Mouse (Mus musculus) liver, postnatal 0 days (tissue): ENCODE measurements around the gene Gtf2f1. TPM values are rescaled to one million over a fixed set of nuclear protein-coding genes. Genes with fewer than 3 reads are reported as not detected.
"Not testable (repeated sequence)": the region's sequence is repeated elsewhere in the genome, so short reads cannot be mapped to it uniquely, and the experiment has no call there.

Source experiments
- ATAC-seq: fragments of 200-750 bp; cut with Nextera tagmentation; 2 replicates; pipeline ENCODE4 v1.8.0; 2017; ENCODE audit warnings: mild to moderate bottlenecking, moderate library complexity
- DNase-seq: peaks from one replicate; pipeline ENCODE4 v3.0.0-alpha.2; 2016
- H3K27ac ChIP-seq: fragments of 300-500 bp; sonication (generic); 2 replicates; pipeline ENCODE4 v1.5.1; 2014; ENCODE audit warnings: antibody characterized with exemption, moderate library complexity, mild to moderate bottlenecking, low read depth
- H3K27me3 ChIP-seq: fragments of 300-500 bp; sonication (generic); 2 replicates; pipeline ENCODE4 v1.6.1; 2014; ENCODE audit warnings: low read length, control low read depth, mixed read lengths; ENCODE audit not compliant: insufficient read depth
- H3K36me3 ChIP-seq: fragments of 300-500 bp; sonication (generic); replicated peaks from 2 replicates; pipeline ENCODE4 v1.6.1; 2014; ENCODE audit warnings: mild to moderate bottlenecking, control low read depth, low read length, moderate library complexity, mixed read lengths; ENCODE audit not compliant: insufficient read depth
- H3K4me1 ChIP-seq: fragments of 300-500 bp; sonication (generic); 2 replicates; pipeline ENCODE4 v1.6.1; 2014; ENCODE audit warnings: antibody characterized with exemption, mild to moderate bottlenecking, control low read depth; ENCODE audit not compliant: insufficient read depth
- H3K4me2 ChIP-seq: fragments of 300-500 bp; sonication (generic); 2 replicates; pipeline ENCODE4 v1.6.1; 2014; ENCODE audit warnings: low read depth, mild to moderate bottlenecking, low read length, moderate library complexity, mixed read lengths
- H3K4me3 ChIP-seq: fragments of 300-500 bp; sonication (generic); 2 replicates; pipeline ENCODE4 v1.5.1; 2014; ENCODE audit warnings: low read depth, low read length
- H3K9ac ChIP-seq: fragments of 300-500 bp; sonication (generic); replicated peaks from 2 replicates; pipeline ENCODE4 v1.6.1; 2014; ENCODE audit warnings: mild to moderate bottlenecking, moderate library complexity
- H3K9me3 ChIP-seq: fragments of 300-500 bp; sonication (generic); 2 replicates; pipeline ENCODE4 v1.6.1; 2016; ENCODE audit warnings: mild to moderate bottlenecking, control low read depth, low read length, mixed read lengths
- CTCF ChIP-seq: sonication (generic); IDR thresholded peaks from 2 replicates; pipeline ENCODE4 v1.5.1; 2016; ENCODE audit warnings: antibody characterized with exemption, low read depth
- EP300 ChIP-seq: IDR thresholded peaks from 2 replicates; pipeline ENCODE4 v1.6.1; 2016; ENCODE audit warnings: antibody characterized with exemption, low read depth, mild to moderate bottlenecking
- WGBS: fragments of 180-500 bp; shearing (Covaris S2); extraction: QIAGEN DNeasy Blood & Tissue Kit; methylation state at CpG from one replicate; pipeline ENCODE4 v1.1.7; 2014; ENCODE audit not compliant: insufficient replicate concordance; 5-methylcytosine and 5-hydroxymethylcytosine counted together
- polyA plus RNA-seq: library from polyadenylated mRNA; unstranded; fragments of >200 nt; fragmentation: Nextera tagmentation; extraction: Ambion mirVana; gene quantifications from 2 replicates; pipeline ENCODE4 v1.2.1, GENCODE M21; 2015

Gene Gtf2f1
- polyA plus RNA-seq, 1 experiment from 2014 or later, result 31.3 TPM

GRCm38 (mm10) chr17:57051679-57052078 lies 40.6 kb upstream of the Gtf2f1 start:
- not testable (repeated sequence) for H3K9me3 ChIP-seq, H3K4me2 ChIP-seq, H3K27ac ChIP-seq, H3K27me3 ChIP-seq, H3K4me3 ChIP-seq, ATAC-seq, H3K4me1 ChIP-seq, H3K9ac ChIP-seq, DNase-seq
- H3K36me3 ChIP-seq, result peaks cover 29% of the 10 kb centered on the region
- WGBS, result 73% methylated on average over 4 of the region's 4 CpGs
- TF ChIP-seq CTCF, result peak; percentile 56

- Histone ChIP-seq H3K4me3 (no peak overlapping the region), H3K4me2 (no peak overlapping the region), H3K9ac (no peak overlapping the region), H3K4me1 (no peaks in the 10 kb centered on the region), H3K27me3 (no peaks in the 10 kb centered on the region), H3K9me3 (no peaks in the 10 kb centered on the region), H3K36me3 (peaks cover 26% of the 10 kb centered on the region), H3K27ac (no peak overlapping the region)
- ATAC-seq, result no peak
- DNase-seq, result no peak
- WGBS, result 70% methylated on average over 3 of the region's 3 CpGs
- no peak for TF ChIP-seq CTCF
- no peak for TF ChIP-seq EP300
Observed at GRCm38 (mm10) chr17:57048816-57049215, 37.7 kb upstream of the Gtf2f1 start.

GRCm38 (mm10) chr17:57047406-57047805 lies 36.3 kb upstream of the Gtf2f1 start:
- Histone ChIP-seq H3K4me2 (no peak overlapping the region), H3K27ac (no peak overlapping the region), H3K9ac (no peak overlapping the region), H3K9me3 (no peaks in the 10 kb centered on the region), H3K36me3 (peaks cover 13% of the 10 kb centered on the region; the same call in 1 of the 2 replicates), H3K4me3 (no peak overlapping the region), H3K27me3 (no peaks in the 10 kb centered on the region), H3K4me1 (no peaks in the 10 kb centered on the region)
- 69% methylated on average over 5 of the region's 5 CpGs for WGBS
- no peak for DNase-seq
- TF ChIP-seq EP300, result no peak
- no peak for TF ChIP-seq CTCF
- ATAC-seq, result no peak

GRCm38 (mm10) chr17:57041554-57041953 lies 30.5 kb upstream of the Gtf2f1 start, which contains the start of gene Slc25a41:
Slc25a41 (minus strand) TSS chr17:57041654.
- H3K9ac ChIP-seq, result no peak within 1 kb of the TSS
- TF ChIP-seq EP300, result no peak
- no peak for TF ChIP-seq CTCF
- H3K4me1 ChIP-seq, result no peaks in the 10 kb centered on the region; the same call in 1 of the 2 replicates
- 74% methylated on average over 8 of the region's 8 CpGs for WGBS
- DNase-seq (no peak), ATAC-seq (no peak)
- H3K36me3 ChIP-seq, result 0 out of 2 replicates have a peak, but pooled peaks cover 3% of the 10 kb centered on the region
- no peaks in the 10 kb centered on the region for H3K27me3 ChIP-seq
- no peak within 1 kb of the TSS for H3K4me2 ChIP-seq
- H3K27ac ChIP-seq, result no peak within 1 kb of the TSS
- no peak within 1 kb of the TSS for H3K4me3 ChIP-seq
- no peaks in the 10 kb centered on the region for H3K9me3 ChIP-seq

GRCm38 (mm10) chr17:57038978-57039377 lies 27.9 kb upstream of the Gtf2f1 start:
- DNase-seq (no peak), ATAC-seq (no peak)
- 40% methylated on average over 8 of the region's 8 CpGs for WGBS
- TF ChIP-seq CTCF, result peak; percentile 50
- TF ChIP-seq EP300, result no peak
- Histone ChIP-seq H3K27ac (no peak overlapping the region), H3K27me3 (no peaks in the 10 kb centered on the region), H3K4me1 (no peaks in the 10 kb centered on the region; the same call in 1 of the 2 replicates), H3K4me2 (no peak overlapping the region), H3K9ac (no peak overlapping the region), H3K36me3 (no peaks in the 10 kb centered on the region), H3K4me3 (no peak overlapping the region), H3K9me3 (no peaks in the 10 kb centered on the region)

- TF ChIP-seq CTCF (peak; percentile 11; the same call in 1 of the 2 replicates), EP300 (no peak)
- Histone ChIP-seq H3K27ac (0 out of 2 replicates have a peak overlapping the region, but pooled peaks have one; percentile 91), H3K9me3 (no peaks in the 10 kb centered on the region), H3K4me3 (no peak overlapping the region), H3K27me3 (no peaks in the 10 kb centered on the region), H3K36me3 (peaks cover 9% of the 10 kb centered on the region), H3K4me2 (peak overlapping the region; percentile 82; the same call in 1 of the 2 replicates), H3K4me1 (peaks cover 22% of the 10 kb centered on the region), H3K9ac (no peak overlapping the region)
- no peak for DNase-seq
- ATAC-seq, result no peak
- 78% methylated on average over 4 of the region's 4 CpGs for WGBS
Observed at GRCm38 (mm10) chr17:57032854-57033253, 21.8 kb upstream of the Gtf2f1 start.
